Mouse (Mus musculus): ENCODE data around the gene Adora2a.

DNA sequence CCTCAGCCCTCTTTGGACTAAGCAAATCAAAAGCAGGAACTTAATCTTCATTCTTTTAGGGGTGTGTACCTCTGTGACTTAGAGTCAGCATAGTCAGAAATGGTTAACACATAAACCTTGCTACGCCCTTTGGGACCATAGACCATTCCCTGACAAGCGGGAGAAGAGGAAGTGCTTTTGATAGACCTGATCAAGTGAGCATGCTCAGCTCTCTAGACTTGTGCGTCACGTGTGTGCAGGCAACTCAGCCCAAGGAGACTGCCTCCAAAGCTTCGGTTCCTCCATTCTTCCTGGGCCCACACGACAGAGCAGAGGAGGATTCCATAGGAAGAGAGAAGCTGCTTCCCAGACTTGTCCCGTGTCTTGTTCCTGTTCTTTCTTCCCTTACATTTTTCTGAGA, 28.1 kb upstream of the Adora2a start:
- TF ChIP-seq USF2 (IDR thresholded peaks at IDR 0.05; ENCODE audit: borderline replicate concordance in 1 of 2, insufficient read depth in 1 of 2, low read depth in 1 of 2, low read length in 2 of 2), result no peak
- no peak for TF ChIP-seq CTCF (IDR thresholded peaks at IDR 0.05 in 2 of 3, conservative IDR thresholded peaks at IDR 0.05 in 1 of 3; ENCODE audit: control insufficient read depth in 1 of 3, insufficient read depth in 1 of 3, low read depth in 2 of 3, low read length in 3 of 3, poor library complexity in 1 of 3, severe bottlenecking in 1 of 3)
- TF ChIP-seq TAL1 (IDR thresholded peaks at IDR 0.05; ENCODE audit: low read length), result no peak
- TF ChIP-seq RAD21 (IDR thresholded peaks at IDR 0.05; ENCODE audit: low read depth, low read length), result no peak
- no peak for TF ChIP-seq ZC3H11A (IDR thresholded peaks at IDR 0.05; ENCODE audit: low read depth, low read length)
- TF ChIP-seq POLR2A (IDR thresholded peaks at IDR 0.05; ENCODE audit: control insufficient read depth in 1 of 2, insufficient read depth in 1 of 2, low read depth in 1 of 2, low read length in 2 of 2, poor library complexity in 1 of 2), result no peak
- peak; percentile 70 for TF ChIP-seq USF1 (IDR thresholded peaks at IDR 0.05; ENCODE audit: low read depth, low read length)
- TF ChIP-seq ZMIZ1 (IDR thresholded peaks at IDR 0.05; ENCODE audit: low read depth, low read length), result no peak
- no peak for TF ChIP-seq MXI1 (IDR thresholded peaks at IDR 0.05; ENCODE audit: low read depth, low read length)
- TF ChIP-seq CHD2 (IDR thresholded peaks at IDR 0.05; ENCODE audit: low read length), result no peak
- no peak for TF ChIP-seq ELF1 (IDR thresholded peaks at IDR 0.05; ENCODE audit: low read depth, low read length)
